Mouse (Mus musculus): ENCODE measurements around the gene Cntrob.

DNA sequence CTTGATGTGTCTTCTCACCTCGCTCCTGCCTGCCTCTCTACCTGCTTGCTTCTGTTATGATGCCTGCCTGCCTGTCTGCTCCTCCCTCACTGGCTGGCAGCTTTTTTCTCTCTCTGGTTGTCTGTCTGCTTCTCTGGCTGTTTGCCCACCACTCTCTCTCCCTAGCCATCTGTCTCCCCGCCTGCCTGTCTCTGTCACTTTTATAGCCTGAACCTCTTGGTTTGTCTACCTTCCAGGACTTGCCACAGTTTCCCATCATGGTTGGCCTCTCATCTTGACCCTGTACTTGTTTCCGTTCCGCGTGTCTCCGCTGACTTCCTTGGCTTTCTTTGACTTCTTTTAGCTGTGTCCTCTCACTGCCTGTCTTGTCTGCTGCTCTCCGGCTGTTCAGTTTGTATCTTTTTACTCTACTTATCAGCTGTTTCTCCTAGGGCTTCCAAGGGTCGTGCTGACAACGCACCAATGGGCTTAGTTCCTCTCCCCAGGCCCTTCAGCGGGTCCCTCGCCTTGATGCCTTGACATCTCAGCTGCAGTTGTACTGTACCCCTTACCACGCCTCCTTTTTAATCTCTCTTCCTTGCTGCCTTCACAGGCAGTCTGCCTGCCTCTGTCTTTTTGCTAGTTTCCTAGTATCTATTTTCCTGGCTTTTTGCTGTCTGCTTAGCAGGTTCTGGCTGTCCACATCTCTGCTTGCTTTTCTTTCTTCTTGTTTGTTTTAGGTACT, 48.6 kb upstream of the Cntrob start:
- TF ChIP-seq CTCF (IDR thresholded peaks at IDR 0.05; ENCODE audit: insufficient read depth, low read depth, low read length): no peak
- TF ChIP-seq POLR2A (IDR thresholded peaks at IDR 0.05; ENCODE audit: insufficient read depth, low read depth, low read length): no peak
